Mouse (Mus musculus): ENCODE measurements around the gene Krt32.

DNA sequence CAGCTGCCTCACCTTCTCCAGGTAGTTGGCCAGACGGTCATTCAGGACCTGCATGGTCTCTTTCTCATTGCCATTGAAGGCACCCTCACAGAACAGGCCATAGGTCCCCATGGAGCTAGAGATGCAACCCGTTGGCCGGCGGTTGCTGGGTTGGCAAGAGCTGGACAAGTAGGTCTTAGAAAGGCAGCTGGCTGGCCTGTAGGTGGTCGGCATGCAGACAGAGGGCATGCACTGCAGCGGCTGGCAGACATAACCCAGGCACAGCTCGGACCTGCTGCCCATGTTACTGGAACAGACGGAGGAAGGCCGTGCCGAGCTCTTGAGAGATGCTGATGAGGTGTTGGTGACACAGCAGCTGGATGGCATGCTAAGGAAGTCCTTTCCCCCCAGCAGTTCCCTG is at the start of gene Krt32:
- TF ChIP-seq CTCF (IDR thresholded peaks at IDR 0.05; ENCODE audit: borderline replicate concordance, insufficient read depth, low read length) (no peak), POLR2A (IDR thresholded peaks at IDR 0.05; ENCODE audit: low read depth, low read length) (no peak)
